Mouse (Mus musculus): ENCODE data around the gene Park7.

GRCm38 (mm10) chr4:150944707-150945106 lies 30.5 kb upstream of the Park7 start:
- TF ChIP-seq EP300 (IDR thresholded peaks at IDR 0.05; ENCODE audit: low read length) (no peak), ELF1 (IDR thresholded peaks at IDR 0.05; ENCODE audit: low read depth, low read length) (no peak), CHD2 (IDR thresholded peaks at IDR 0.05; ENCODE audit: low read length) (no peak), CTCF (conservative IDR thresholded peaks at IDR 0.05 in 1 of 2, IDR thresholded peaks at IDR 0.05 in 1 of 2; ENCODE audit: low read depth in 2 of 2, low read length in 2 of 2) (no peak)

Measured in CH12.LX (cell line).